Mouse (Mus musculus) yolk sac, embryonic 10.5 days (tissue): ENCODE data around the gene Mrps35.
A peak's percentile ranks its signal among the peaks of the same experiment; 100 is the strongest.

Experiments
- DNase-seq: peaks from one replicate; pipeline ENCODE4 v3.0.0-alpha.2; 2017; ENCODE audit warnings: low spot score

Gene Mrps35

DNA sequence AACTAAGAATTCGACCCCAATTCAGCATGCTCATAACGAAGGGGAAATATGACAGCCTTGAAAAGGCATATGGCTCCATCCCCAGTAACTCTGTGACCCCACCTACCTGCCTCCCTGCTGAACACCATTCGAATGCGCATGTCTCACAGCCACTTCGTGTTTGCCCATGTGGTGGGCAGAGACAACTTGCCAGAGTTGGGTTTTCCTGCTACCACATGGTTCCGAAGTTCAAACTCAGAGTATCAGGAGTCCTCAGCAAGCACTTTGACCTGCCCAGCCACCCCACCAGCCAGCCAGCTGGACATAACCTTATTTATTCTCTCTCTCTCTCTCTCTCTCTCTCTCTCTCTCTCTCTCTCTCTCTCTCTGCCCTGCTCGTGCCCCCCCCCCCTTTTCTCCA, 45.2 kb downstream of the Mrps35 start:
- DNase-seq, result no peak

DNA sequence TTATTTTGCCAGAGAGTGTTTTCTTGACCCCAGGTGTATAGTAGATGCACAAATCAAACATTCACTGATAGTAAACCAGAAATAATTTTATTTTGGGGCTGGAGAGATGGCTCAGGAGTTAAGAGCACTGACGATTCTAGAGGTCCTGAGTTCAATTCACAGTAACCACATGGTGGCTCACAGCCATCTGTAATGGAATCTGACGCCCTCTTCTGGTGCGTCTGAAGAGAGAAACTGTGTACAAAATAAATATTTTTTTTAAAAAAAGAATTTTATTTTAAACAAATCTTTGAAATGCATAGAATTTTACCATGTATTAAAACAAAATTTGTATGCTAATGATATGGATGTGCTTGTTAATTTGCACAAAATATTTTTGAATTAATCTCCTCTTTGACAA, 46.0 kb downstream of the Mrps35 start:
- no peak for DNase-seq

DNA sequence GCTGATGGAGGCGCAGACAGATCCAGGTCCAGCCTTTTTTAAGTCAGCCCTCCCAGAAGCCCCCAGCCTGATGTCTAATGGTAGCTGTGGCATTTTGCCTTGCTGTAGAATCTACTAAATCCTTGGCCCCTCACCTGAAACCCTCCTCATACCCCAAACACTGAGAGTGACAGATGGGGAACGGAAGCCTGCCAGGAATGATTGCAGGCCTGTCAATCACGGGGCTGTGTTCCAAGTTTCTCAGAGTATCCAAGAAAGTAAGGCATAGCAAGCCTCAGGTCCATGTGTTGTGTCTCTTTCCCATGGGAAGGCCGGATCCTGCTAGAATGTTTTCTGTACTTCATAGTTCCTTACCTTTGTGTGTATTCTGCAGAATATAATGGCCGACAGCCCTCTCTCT, 47.6 kb downstream of the Mrps35 start:
- no peak for DNase-seq

DNA sequence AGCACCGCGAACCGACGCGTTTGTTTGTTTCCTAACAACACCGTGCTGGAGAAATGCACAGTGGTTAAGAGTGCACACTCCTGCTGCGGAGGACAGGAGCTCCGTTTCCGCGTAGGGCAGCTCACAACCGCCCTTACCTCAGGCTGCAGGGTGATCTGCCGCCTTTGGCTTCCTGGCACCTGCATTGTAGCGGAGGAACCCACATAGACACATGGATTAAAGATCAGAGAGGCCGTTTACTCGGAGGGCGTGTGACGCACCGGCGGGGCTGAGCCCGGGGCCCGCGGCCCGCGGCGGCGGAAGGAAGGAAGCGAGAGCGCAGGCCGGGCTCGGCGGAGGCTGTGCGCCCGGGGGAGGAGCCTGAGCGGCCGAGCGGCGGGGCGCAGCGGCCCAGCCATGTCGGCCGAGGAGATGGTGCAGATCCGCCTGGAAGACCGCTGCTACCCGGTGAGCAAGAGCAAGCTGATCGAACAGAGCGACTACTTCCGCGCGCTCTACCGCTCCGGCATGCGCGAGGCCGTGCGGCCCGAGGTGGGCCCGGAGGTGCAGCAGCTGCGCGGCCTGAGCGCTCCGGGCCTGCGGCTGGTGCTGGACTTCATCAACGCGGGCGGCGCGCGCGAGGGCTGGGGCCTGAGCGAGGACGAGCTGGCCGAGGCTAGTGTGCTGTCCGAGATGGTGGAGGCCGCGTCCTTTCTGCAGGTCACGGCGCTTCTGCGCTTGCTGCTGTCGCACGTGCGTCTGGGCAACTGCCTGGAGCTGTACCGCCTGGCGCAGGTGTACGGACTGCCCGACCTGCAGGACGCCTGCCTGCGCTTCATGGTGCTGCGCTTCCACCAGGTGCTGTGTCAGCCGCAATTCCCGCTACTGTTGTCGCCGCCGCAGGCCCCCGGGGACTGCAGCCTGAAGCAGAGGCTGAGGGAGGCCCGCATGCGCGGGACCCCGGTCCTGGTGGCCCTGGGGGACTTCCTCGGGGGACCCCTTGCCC, 48.9 kb downstream of the Mrps35 start, which contains the start of gene Klhl42:
Klhl42 (plus strand) TSS at position 244 of the 985 bp plus-strand sequence.
- DNase-seq, result peak; percentile 81

DNA sequence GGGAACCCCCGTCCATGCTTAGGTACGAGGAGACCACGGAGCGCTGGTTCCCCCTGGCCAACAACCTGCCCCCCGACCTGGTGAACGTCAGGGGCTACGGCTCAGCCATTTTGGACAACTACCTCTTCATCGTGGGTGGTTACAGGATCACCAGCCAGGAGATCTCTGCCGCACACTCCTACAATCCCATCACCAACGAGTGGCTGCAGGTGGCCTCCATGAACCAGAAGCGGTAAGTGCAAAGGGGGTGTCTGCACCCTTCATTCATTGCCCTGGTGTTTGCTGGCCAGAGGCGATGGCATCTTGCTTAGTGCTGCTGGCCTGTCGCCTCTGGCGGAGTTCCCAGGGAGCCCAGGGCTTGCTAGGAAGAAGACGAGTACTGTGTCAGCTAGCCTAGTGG, 49.6 kb downstream of the Mrps35 start:
- peak; percentile 35 for DNase-seq

DNA sequence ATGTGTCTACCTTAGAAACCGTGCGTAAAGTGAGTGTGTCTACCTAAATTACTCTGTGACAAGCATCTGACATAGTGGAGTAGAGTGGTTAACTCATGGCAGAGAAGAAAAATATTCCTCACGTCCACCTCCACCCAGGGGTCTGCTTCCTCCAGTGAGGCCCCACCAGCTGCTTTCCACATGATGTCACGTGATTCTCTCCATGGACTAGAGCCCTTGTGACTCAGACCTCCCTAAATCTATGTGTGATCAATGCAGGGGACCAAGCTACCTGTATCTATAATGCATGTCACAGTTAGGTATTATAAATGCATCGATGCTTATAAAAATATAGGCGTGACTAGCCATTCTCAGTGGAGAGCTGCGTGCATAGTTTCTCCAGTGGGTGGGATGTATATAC, 52.2 kb downstream of the Mrps35 start:
- DNase-seq, result no peak

DNA sequence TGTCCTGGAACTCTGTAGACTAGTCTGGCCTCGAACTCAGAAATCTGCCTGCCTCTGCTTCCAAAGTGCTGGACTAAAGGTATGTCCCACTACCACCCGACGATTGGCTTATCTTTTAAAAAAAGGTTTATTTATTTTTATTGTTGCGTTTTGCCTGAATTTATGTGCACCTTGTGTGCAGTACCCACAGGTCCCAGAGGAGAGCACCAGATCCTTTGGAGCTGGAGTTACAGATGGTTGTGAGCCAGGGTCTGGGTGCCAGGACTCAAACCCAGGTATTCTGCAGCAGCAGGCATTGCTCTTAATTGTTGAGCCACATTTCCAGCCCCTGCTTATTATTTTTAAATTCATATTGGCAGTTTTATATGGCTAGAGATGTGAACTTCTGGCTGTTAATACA, 53.5 kb downstream of the Mrps35 start:
- DNase-seq, result no peak

DNA sequence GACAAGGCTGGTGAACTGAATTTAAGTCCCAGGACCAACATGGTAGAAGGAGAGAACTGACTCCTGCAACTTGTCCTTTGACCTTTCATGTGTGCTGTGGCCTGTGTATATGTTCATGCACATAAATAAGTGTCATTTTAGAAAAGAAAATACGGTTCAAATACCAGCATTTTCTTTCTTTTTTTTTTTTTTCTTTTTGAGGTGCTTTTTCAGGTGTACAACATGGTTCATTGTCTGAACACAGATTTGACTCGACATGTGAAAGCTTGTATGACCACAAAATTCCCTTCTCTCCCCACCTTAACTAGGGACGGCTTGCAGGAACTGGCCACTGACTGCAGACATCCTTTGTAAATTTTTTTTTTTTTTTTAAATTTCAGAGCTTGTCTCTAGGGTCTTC, 54.4 kb downstream of the Mrps35 start:
- no peak for DNase-seq

DNA sequence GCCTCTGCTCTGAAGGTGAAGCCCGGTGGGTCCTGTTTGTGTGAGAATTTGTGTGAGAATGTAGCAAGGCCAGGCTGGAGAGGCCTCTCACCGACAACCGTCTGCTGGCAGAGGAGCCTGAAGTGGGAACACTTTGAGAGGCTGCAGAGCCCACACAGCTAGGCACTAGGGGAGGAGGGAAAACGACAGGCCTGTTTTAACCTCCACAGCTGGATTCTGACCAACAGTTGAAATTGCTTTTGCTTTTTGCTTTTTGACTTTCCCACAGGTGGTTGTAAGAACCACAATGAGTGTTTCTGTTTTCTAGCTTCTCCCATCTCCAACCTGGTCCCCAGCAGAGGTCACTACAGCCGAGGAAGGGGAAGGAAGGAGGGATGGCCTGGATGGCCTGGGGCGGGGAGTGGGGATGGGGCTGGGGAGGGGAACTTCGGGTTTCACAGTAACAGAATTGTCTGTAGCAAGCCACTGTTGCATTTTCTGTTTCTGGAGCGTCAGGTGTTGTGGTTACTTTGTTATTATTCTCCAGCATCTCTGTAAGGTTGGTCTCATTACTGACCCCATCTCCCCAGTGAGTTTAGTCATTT, 54.9 kb downstream of the Mrps35 start:
- no peak for DNase-seq

DNA sequence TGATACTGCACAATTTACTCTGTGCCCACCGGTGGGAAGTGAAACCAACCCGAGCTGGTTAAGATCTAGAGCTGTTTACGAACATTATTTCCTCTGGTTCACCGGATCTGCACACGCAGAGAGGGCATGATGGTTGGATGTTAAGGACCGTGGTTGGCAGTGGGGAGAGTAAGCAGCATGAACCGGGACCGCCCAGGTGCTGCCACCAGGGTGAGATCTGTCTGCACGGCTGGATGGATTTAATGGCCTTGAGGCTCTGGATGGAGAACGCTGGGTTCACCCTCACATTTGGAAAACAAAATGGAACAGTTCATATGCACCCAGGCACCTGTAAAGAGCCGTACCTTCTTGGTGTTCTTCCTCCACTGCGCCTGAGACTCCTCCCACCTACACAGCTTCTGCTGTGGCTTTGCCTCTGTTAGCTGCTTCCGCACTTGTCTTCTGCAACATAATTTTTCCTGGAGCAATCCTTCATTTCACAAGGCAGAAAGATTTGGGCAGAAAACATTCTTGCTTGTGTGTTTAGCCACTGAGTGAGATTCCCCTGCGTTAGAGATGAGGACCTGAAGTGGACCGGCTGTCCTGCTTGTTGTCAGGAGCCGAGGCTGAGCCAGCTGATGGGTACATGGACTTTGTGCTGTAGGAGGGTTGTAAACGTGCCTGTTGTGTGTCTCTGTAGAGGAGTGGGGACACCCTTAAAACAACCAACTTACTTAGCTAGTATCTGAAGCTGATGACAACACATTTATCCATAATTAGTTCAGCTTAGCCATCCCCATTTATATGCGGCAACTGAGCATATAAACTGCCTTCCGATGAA, 57.1 kb downstream of the Mrps35 start:
- no peak for DNase-seq

DNA sequence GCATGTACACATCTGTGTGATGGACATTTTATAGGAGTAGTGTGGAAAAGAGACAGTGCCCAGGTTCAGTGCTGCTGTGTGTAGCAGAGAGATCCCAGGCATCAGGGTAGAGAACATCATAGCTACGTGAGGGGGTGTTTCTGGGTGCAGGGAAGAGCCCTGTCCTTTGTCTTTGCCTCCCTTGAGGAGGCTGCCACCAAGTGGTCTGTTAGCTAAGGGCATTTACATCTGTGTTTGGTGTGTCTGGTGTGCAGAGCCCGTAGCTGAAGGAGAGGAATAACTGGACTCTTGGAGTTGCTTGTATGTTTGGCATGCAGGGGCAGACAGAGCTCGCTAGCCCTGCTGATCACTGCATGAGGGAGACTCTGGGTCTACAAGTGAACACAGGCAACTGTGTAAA, 59.7 kb downstream of the Mrps35 start:
- no peak for DNase-seq

DNA sequence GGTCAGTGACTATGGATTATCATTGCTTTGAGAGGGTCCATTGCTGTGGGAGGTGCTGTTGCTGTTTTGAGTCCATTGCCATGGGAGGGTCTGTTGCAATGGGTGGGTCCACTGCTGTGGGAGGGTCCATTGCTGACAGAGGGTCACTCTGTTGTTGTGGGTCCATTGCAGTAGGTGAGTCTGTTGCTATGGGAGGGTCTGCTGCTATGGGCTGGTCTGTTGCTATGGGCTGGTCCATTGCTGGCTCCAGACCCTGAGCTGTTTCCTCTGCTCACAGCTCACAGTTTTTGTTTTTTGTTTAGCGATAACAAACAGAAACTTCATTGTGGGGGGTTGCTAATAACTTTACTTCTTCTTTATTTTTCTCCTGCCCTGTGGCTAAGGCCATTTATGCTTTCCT, 63.0 kb downstream of the Mrps35 start:
- no peak for DNase-seq

DNA sequence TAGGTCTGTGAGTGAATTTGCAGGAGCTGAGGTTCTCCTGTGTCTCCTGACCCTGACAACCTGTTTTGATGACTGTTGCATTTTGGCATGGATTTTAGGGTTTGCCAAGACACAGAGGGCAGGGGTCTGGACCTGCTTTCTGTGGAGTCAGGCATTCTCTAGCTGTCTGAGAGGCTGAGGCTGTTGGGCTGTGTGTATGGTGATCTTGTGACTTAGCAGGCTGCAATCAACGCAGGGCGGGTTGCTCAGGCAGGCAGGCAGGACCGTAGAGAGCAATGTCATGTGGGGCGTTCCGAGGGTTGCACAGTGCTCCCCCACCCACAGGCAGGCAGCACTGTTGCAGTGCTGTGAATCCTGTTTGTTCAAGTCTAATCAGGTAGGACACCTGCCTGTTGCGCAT, 64.2 kb downstream of the Mrps35 start:
- DNase-seq, result peak; percentile 47

DNA sequence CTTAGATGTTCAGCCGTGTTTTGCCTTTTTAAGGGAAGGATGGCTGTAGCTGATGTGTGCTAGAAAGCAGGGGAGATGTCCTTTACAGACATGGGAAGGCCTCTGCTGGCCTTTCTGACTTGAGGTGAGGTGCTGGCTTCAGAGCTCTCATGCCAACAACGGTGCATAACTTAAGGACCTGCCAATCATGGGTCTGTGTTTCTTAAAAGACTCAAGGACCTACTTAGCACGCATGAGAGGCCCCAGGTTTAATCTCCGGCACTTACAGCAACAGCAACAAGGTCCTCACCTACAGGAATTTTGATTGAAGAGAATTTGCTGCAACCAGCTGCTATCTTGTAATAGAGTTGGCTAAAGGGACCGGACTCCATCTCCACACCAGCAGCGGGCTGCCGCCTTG, 66.7 kb downstream of the Mrps35 start:
- no peak for DNase-seq

DNA sequence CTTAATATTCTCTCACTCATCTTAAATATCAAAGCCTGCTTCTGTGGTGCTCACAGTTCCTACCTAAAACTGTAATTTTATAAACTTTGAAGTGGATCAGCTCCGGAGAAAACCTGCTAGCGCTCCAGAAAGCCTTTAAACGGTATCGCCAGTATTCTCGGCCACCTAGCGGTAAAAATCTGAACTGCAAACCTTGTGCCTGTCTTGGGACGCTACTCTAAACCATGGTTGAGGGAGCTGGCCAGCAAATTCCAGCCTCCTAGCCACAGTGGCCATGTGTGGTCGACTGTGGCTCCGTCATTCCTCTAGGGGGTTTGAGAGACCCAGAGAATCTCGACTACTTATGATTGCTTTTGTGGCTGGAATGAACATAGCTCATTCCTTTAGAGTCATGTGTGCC, 74.0 kb downstream of the Mrps35 start:
- DNase-seq, result peak; percentile 75

DNA sequence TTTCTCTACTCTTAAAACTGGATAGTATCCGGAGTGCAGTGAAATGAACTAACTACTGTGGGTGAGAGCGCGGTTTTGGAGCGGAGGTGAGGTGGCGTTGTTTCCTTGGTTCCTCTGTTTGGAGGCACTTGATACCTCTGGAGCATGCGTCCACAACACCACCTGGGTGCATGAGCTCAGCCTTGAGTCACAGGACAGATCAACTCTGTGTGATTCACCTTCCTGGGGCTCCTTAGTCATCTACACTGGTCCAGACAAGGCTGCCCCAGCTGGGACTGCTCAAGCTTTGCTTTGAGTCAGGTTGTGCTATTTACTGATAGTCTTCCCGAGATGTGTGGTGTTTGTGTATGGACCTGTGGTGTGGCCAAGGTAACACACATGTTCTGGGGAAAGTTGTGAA, 75.2 kb downstream of the Mrps35 start:
- DNase-seq, result no peak

DNA sequence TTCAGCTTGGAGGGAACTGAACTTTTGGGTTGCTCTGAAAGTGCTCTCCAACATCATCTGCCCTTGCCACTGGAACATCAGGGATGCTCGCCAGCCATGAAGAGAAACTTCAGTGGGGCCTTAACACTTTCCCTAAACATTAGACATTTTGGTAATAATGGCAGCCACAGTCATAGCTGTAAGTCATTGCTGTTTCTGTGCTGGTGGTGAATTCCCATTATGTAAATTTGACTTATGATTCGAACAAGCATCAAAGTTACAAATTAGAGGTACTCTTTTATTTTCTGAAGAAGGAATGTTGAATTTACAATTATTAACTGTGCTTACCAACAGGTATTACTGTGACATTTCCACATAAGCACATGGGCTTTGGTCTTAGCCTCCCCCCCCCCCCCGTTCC, 75.6 kb downstream of the Mrps35 start:
- no peak for DNase-seq

DNA sequence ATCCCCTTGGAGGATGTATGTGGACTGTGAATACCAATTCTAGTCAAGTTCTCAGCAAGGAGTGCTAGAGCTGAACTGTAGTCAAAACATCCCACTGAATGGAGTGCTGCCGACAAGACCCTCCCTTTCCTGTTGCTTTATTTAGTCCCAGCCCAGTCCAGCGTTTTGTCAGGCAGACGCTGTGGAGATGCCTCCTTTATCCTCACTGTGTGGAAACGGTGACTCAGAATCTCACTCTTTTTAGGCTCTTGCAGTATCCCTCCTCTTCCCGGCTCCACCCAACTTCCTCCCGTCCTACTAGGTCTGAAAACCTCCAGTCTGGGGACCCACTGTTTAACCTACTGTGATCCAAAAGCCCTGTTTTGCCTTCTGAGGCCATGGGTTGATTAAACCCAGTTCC, 78.8 kb downstream of the Mrps35 start:
- no peak for DNase-seq
